Mouse (Mus musculus): ENCODE measurements around the gene Anks1. TPM values are rescaled to one million over a fixed set of nuclear protein-coding genes. Genes with fewer than 3 reads are reported as not detected.

Anks1 gene
- total RNA-seq, 2 experiments from 2014 or later: 56.8 to 61.6 TPM

DNA sequence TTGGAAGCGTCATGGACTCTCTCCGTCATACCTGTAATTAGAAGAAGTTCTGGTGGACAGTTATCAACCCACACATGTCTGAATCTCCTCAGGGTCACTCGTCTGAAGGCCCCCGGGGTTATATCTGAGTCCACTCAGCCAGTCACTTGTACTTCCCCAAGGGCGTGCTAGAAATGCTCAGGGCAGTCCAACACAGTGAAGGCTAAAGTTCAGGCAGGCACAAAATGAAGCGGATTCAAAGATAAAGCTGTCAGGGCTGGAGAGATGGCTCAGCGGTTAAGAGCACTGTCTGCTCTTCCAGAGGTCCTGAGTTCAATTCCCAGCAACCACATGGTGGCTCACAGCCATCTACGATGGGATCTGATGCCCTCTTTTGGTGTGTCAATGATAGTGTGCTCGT is 168.9 kb downstream of the Anks1 start:
- intact Hi-C loops (cut with DNase I): loop anchor here (5.0 kb wide), 1 partner anchor 171 kb away; the partner anchor contains the start of genes Anks1 and Taf11
- DNase-seq (ENCODE audit: low spot score): no peak

- DNase-seq (ENCODE audit: low spot score): peak; percentile 54
- intact Hi-C loops (cut with DNase I): loop anchor here (1.0 to 5.0 kb wide), 3 partner anchors 90 to 427 kb away; partner anchors contain the start of genes Anks1 and Taf11
These were observed 170.5 kb downstream of the Anks1 start for GRCm38 (mm10) chr17:28079618-28080017.

GRCm38 (mm10) chr17:28080045-28080816 is 171.1 kb downstream of the Anks1 start, which contains the start of gene Tcp11:
Tcp11 (minus strand) TSS chr17:28080639.
- no peak for DNase-seq (ENCODE audit: low spot score)
- intact Hi-C loops (cut with DNase I): loop anchor here (5.0 kb wide), 1 partner anchor 428 kb away; no protein-coding TSS in a partner anchor

- intact Hi-C loops (cut with DNase I): loop anchor here (5.0 kb wide), 1 partner anchor 428 kb away; no protein-coding TSS in a partner anchor
- DNase-seq (ENCODE audit: low spot score): no peak
These were observed 171.7 kb downstream of the Anks1 start for GRCm38 (mm10) chr17:28080817-28081165.

DNA sequence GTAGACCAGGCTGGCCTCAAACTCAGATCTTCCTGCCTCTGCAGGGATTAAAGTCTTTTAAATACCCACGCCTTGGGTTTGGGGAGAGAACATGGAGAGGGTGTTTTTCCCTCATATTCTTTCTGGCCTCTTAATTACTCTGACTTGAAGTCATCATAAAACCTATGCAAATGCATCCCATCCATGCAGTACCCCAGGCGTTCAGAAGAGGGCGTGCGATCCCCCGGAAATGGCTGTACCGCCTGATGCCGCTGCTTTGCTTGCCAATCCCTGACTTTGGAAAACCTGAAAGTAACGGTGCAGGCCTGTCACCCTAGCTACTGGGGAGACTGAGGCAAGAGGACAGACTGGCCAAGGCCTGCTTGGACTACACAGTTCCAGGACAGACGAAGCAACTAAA is 172.3 kb downstream of the Anks1 start:
- intact Hi-C loops (cut with DNase I): loop anchor here (5.0 kb wide), 1 partner anchor 429 kb away; no protein-coding TSS in a partner anchor
- no peak for DNase-seq (ENCODE audit: low spot score)

GRCm38 (mm10) chr17:28081856-28082255 is 172.8 kb downstream of the Anks1 start:
- intact Hi-C loops (cut with DNase I): loop anchor here (5.0 kb wide), 1 partner anchor 430 kb away; no protein-coding TSS in a partner anchor
- DNase-seq (ENCODE audit: low spot score): no peak

- intact Hi-C loops (cut with DNase I): loop anchor here (5.0 kb wide), 1 partner anchor 431 kb away; no protein-coding TSS in a partner anchor
- no peak for DNase-seq (ENCODE audit: low spot score)
These were observed 173.8 kb downstream of the Anks1 start for GRCm38 (mm10) chr17:28082863-28083262.

GRCm38 (mm10) chr17:28084395-28084905 is 175.3 kb downstream of the Anks1 start:
- intact Hi-C loops (cut with DNase I): loop anchor here (5.0 kb wide), 1 partner anchor 432 kb away; no protein-coding TSS in a partner anchor
- no peak for DNase-seq (ENCODE audit: low spot score)

GRCm38 (mm10) chr17:28084964-28085363 is 175.9 kb downstream of the Anks1 start:
- intact Hi-C loops (cut with DNase I): loop anchor here (1.0 to 5.0 kb wide), 3 partner anchors 48 to 433 kb away; no protein-coding TSS in a partner anchor
- peak; percentile 72 for DNase-seq (ENCODE audit: low spot score)

GRCm38 (mm10) chr17:28087430-28087829 is 178.3 kb downstream of the Anks1 start:
- intact Hi-C loops (cut with DNase I): no loop called here
- DNase-seq (ENCODE audit: low spot score): no peak

- DNase-seq (ENCODE audit: low spot score): no peak
- intact Hi-C loops (cut with DNase I): no loop called here
These were observed 179.6 kb downstream of the Anks1 start for GRCm38 (mm10) chr17:28088718-28089117.

DNA sequence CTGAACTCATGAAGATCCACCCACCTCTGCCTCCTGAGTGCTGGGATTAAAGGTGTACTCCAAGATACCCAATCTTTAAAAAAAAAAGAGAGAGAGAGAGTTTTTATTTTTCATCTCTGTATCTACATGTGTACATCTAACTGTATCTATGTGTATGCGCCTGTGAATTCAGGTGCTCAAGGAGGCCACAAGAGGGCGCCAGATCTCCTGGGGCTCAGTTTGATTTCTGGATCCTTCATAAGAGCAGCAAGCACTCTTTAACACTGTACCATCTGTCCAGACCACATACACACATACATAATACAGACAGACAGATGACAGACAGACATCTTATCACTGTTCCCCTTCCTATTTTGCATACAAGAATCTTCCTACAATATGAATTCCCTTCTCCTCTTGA is 183.2 kb downstream of the Anks1 start:
- intact Hi-C loops (cut with DNase I): no loop called here
- DNase-seq (ENCODE audit: low spot score): no peak

DNA sequence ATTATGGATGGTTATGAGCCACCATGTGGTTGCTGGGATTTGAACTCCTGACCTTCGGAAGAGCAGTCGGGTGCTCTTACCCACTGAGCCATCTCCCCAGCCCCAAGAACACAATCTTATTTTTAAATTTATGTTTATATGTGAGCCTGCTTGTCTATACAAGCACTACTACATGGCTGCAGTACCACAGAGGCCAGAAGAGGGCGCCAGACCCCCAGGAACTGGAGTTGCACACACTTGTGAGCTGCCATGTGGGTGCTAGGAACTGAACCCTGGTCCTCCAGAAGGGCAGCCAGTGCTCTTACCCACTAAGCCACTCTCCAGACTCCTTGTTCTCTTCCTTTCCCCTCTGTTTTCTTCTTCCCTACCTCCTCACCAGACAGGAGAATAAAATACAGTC is 184.7 kb downstream of the Anks1 start:
- no peak for DNase-seq (ENCODE audit: low spot score)

DNA sequence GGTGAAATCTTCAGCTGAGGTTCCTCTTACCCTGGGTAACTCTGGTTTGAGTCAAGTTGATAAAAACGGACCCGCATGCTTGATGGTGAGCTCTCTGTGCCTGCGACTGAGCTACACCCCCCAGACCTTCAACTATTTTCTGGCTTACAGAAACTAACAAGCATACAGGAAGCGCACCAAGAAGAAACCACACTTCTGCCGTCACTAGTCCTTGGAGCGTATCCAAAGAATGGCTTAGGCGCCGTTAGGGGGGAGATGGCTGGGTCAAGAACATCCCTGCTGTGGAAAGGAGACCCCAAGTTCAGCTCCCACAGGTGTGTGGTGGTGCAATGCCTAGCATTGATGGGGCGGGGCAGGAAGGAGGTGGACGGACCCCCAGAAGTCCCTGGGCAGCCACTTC is 187.3 kb downstream of the Anks1 start:
- DNase-seq (ENCODE audit: low spot score): no peak
- intact Hi-C loops (cut with DNase I): no loop called here

More for the DNA sequence above, 184.7 kb downstream of the Anks1 start:
- intact Hi-C loops (cut with DNase I): no loop called here

DNA sequence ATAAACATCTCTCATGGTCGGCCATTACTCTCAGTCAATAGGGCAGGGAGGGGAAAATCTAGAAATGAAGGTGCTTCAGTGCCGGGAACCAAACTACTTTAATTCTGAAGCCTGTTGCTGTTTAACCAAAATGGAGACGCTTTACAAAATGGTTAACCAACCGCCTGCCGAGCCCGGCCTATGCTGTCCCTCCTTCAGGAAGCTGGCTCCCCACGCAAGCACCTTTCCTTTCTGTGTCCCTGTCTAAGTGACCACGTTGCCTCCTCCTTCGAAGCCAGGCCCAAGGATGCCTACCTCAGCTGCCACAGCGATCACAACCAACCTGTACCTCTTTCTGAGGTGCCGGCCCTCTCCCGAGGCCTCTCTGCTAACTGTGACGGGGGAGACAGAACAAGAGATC is 188.2 kb downstream of the Anks1 start:
- no peak for DNase-seq (ENCODE audit: low spot score)
- intact Hi-C loops (cut with DNase I): no loop called here

- no peak for DNase-seq (ENCODE audit: low spot score)
These were observed 190.0 kb downstream of the Anks1 start for GRCm38 (mm10) chr17:28099086-28099485.

GRCm38 (mm10) chr17:28100669-28101068 is 191.6 kb downstream of the Anks1 start:
- no peak for DNase-seq (ENCODE audit: low spot score)
- intact Hi-C loops (cut with DNase I): no loop called here

More at GRCm38 (mm10) chr17:28099086-28099485, 190.0 kb downstream of the Anks1 start:
- intact Hi-C loops (cut with DNase I): no loop called here

- DNase-seq (ENCODE audit: low spot score): no peak
- intact Hi-C loops (cut with DNase I): no loop called here
These were observed 192.3 kb downstream of the Anks1 start for GRCm38 (mm10) chr17:28101284-28101887.

DNA sequence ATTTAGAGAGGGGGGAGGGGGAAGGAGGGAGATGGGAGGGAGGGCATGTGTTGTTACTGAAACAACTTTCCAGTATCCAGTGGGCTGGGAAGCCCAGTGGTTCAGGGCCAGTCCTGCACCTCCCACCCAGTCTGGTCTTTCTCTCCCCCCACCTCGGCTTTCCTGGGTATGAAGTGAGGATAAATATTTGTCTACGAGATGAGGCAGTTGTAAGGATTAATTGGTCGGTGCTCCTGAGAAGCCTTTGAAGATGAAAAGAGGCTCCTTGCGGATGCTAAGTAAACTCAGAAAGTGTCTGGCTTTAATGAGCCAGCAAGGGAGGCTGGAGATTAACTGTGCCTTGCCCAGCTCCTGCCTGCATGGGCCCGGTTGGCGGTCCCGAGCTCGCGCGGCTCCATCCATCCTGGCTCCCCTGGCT is 192.8 kb downstream of the Anks1 start:
- intact Hi-C loops (cut with DNase I): no loop called here
- no peak for DNase-seq (ENCODE audit: low spot score)

DNA sequence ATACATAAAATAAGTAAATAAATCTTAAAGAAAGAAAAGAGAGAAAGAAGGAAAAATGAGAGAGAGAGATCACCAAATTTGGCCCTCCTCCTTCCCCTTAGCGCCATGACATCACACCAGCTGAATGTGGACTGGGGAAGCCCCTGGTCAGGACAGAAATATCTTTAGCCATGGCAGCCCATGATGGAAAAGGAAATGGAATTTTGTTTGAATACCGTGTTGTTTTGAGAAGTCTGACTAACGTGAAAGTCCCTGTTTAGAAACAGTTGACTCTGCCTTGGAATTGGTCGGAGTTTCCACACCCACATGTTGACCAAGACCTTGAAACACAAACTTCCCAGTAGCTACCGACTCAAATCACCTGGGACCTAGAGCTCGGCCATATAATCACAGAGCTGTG is 195.3 kb downstream of the Anks1 start:
- DNase-seq (ENCODE audit: low spot score): no peak
- intact Hi-C loops (cut with DNase I): no loop called here

- DNase-seq (ENCODE audit: low spot score): no peak
These were observed 197.2 kb downstream of the Anks1 start for GRCm38 (mm10) chr17:28106352-28106751.

More at GRCm38 (mm10) chr17:28106352-28106751, 197.2 kb downstream of the Anks1 start:
- intact Hi-C loops (cut with DNase I): no loop called here

Data from heart, postnatal 25 days (tissue).